Mouse (Mus musculus): ENCODE data around the gene Efhc1. TPM values are rescaled to one million over a fixed set of nuclear protein-coding genes. Genes with fewer than 3 reads are reported as not detected.

Gene Efhc1
- total RNA-seq, 2 experiments from 2014 or later = 0.61 to 0.93 TPM

- no peak for DNase-seq (ENCODE audit: low spot score in 2 of 2)
These were observed 8.4 kb upstream of the Efhc1 start for GRCm38 (mm10) chr1:20943016-20943415.

- DNase-seq (ENCODE audit: low spot score in 2 of 2) = no peak
These were observed 373 bp downstream of the Efhc1 start for GRCm38 (mm10) chr1:20951799-20952198.

DNA sequence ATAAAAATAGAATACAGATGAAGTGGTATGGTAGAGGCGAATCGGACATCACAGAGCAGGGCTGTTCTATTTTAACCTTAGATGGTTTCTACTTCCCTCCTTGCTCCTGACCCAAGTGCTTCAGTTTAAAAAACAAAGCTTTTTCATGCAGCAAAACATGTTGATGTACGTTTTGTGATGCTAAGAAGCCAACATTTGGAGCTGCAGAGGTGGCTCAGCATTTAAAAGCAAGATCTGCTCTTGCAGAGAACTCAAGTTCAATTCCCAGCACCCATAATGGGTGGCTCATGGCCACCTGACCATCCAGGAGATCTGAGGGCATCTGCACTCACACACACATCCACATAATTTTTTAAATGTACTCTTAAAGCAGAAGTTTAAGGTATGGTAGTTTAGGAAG lies 3.5 kb downstream of the Efhc1 start:
- no peak for DNase-seq (ENCODE audit: low spot score in 2 of 2)

DNA sequence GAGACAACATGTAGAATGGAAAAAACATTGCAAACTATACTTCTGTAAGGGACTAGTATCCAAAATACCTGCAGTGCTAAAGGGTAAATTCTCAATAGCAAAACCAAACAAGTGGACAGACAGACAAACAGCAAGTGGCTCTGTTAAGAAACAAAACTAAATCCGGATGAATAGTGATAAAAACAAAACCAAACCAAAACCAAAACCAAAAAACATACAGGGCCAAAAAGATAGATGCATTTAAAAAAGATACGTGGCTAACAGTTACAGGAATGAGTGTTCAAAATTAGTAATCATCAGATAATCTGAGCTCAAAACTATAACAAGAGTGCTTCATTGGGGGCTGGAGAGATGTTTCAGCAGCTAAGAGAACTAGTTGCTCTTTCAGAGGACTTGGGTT lies 18.2 kb downstream of the Efhc1 start:
- no peak for DNase-seq (ENCODE audit: low spot score in 2 of 2)

DNA sequence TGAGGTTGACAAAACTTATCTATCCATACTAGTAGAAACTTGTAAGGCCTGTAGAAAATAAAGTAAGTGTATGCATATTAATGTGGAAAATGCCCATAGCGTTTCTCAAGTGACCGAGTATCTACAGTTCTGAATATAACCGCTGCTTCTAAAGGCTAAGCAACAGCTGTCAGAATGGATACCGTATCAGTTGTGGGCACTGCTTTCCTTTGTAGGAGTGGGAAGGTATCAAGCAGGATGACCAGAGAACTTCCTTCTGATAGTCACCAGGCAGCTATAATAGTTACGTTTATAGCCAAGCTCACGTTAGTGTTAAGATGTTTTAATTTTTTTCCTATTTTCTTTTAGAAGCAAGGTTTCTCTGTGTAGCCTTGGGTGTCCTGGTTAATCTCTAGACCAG lies 22.0 kb downstream of the Efhc1 start:
- no peak for DNase-seq (ENCODE audit: low spot score in 2 of 2)

DNA sequence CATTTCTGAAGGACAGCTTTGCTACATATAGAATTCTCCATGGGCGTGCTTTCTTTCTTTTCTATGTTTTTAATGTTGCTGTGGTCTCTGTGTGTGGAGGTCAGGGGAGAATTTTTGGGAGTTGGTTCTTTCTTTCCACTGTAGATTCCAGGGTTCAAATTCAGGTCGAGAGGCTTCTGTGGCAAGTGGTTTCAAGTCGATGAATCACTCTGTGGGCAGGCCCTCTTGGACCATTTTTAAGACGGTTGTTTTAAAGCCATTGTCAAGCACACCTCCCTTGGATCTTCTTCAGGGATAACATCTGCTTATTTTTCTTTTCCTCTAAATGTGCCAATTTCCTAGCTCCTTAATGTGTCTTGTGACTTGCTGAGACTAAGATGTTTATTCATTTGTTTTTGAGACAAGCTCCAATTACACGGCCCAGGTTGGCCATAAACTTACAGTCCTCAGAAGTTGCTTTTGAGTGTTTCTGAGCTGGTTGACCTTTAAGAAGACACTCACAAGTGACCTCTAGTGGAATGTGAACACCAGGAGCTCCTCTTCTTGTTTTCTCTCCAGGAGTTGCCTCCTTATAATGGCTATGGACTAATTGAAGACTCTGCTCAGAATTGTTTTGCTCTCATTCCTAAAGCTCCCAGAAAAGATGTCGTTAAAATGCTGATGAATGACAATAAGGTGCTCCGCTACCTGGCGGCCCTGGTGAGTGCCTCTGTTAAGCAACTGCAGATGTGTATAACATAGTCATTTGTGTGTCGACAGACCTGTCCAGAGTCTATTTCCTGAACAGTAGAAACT lies 23.1 kb downstream of the Efhc1 start:
- no peak for DNase-seq (ENCODE audit: low spot score in 2 of 2)

GRCm38 (mm10) chr1:20980553-20980952 lies 29.1 kb downstream of the Efhc1 start:
- no peak for DNase-seq (ENCODE audit: low spot score in 2 of 2)

- no peak for DNase-seq (ENCODE audit: low spot score in 2 of 2)
These were observed 30.3 kb downstream of the Efhc1 start for GRCm38 (mm10) chr1:20981764-20982163.

GRCm38 (mm10) chr1:20984103-20984502 lies 32.7 kb downstream of the Efhc1 start:
- no peak for DNase-seq (ENCODE audit: low spot score in 2 of 2)

- no peak for DNase-seq (ENCODE audit: low spot score in 2 of 2)
These were observed 33.2 kb downstream of the Efhc1 start for GRCm38 (mm10) chr1:20984582-20984981.

DNA sequence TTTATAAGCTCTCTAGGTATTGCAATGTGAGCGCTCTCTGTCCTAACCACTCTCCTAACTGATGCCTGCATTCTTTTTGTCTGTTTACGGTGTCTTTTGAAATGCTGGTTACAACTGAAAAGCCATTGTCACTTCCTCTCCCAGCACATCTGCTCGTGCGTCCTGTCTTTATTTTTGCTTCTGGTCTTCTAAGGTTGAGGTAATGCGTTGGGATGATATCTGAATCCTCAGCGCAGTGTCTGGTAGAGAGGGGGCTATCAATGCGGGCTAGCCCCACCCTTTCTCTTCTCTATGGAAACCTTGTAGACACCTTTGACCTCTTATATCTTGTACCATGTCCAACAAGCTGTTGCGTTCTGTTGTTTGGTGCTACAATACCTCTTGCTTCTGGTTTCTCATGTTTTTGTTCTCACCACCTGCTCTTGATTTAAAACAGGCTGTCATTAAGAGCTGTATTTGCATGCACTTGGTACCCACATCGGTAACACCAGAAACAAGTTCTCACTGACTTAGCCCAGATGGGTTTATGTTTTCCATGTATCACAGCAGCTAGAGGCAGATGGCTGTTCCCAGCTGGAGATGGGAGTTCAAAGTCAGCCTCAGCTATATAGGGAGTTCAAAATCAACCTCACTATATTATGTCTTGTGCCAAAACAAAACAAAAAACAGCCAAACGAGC lies 35.1 kb downstream of the Efhc1 start:
- DNase-seq (ENCODE audit: low spot score in 2 of 2) = no peak

DNA sequence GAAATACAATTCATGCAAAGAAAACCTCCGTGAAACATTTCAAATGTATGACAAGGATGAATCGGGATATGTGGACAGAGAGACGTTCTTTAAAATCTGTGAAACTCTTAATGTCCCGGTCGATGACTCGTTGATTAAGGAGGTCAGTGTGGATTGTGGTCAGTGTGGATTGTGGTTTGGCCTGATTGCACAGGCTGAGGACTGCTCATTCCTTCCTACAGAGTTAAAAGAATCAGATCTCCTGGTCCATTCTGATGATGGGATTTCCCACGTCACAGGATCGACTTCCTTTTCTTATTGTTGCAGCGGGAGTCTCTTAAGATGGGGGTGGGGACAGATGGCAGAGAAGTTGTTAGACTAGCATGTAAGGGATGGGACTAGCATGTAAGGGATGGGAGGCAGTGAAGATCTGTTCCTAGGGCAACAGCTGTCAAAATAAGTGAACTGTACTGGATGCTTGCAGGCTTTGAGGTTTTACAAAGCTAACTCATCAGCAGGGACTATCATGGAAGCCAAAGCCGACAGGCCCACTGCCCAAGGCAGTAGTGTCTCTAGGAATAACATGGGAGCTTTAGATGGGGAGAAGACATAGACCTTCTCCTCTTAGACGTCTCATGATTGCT lies 38.1 kb downstream of the Efhc1 start:
- no peak for DNase-seq (ENCODE audit: low spot score in 2 of 2)

- no peak for DNase-seq (ENCODE audit: low spot score in 2 of 2)
These were observed 42.3 kb downstream of the Efhc1 start for GRCm38 (mm10) chr1:20993690-20994089.

- no peak for DNase-seq (ENCODE audit: low spot score in 2 of 2)
These were observed 42.9 kb downstream of the Efhc1 start for GRCm38 (mm10) chr1:20994338-20994737.

GRCm38 (mm10) chr1:20995331-20995986 lies 44.0 kb downstream of the Efhc1 start:
- no peak for DNase-seq (ENCODE audit: low spot score in 2 of 2)

DNA sequence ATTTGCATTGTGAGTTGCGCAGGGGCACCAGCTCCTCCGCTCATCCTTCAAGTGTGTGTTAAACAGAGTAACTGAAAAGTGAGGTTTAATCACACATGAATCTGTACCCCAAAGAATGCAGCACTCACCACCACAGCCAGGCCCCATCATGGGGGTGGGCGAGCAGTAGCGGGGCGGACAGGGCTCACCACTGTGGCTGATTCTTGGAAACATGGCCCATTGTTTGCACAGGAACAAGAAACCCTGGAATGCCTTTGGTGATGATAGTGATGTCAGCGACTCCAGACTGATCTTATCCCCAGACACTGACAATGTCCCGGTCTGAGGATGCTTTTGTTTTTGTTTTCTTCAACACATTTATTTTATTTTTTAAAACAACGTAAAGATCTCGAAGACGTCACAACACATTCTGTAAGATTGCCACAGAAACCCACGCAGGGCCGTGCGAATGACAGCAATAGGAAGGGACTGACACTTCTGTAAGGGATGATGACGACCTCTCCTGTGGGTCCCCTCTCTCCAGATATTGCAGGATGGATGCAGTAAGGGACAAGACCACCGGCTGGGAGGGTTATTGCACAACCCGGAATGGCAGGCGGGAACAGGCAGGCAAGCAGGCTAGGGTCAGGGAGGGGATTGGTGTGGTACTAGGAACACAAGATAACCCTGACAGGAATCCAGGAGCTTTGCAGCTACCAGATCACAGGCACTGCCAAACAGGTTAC lies 45.3 kb downstream of the Efhc1 start:
- DNase-seq (ENCODE audit: low spot score in 2 of 2) = no peak

- no peak for DNase-seq (ENCODE audit: low spot score in 2 of 2)
These were observed 45.9 kb downstream of the Efhc1 start for GRCm38 (mm10) chr1:20997328-20997689.

- no peak for DNase-seq (ENCODE audit: low spot score in 2 of 2)
These were observed 46.5 kb downstream of the Efhc1 start for GRCm38 (mm10) chr1:20997881-20998389.

DNA sequence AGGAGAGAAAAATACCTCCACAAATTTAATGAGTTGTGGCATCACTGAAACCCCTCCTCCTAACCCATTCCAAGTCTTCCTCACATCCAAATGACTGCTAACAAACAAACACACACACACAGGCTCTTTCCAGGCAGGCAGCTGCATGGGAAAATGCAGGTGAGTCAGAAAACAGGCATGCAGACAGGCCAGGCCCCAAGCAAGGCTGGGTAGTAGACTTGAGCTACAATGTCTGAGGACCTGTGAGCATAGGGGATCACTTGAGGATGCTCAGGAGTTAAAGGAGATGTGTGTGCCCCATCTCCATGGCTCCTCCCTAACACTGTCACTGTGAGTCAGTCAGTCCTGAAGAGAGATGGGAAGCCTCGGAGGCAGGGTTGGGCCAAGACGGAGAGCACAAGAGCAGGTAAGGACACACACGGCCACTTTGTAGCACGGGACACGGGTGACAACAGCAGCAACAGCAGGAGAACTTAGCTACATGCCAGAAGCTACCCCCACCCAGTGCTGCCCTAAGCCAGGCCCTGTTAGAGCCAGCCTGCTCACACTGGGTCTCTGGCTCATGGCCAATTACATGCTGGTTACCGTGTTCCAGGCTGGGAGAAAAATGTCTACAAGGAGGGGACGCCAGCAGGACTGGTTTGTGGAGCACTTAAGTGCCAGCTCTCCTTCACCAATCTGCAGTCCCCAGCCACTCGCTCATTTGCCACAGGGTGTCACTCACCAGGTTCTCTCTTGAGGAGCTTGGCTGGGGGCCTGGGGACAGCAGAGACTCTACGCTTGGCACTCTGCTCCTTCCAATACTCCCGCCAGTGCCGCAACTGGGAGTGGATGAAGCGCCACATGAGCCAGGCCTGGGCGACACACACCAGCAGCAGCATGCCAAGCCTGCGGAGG lies 51.1 kb downstream of the Efhc1 start:
- no peak for DNase-seq (ENCODE audit: low spot score in 2 of 2)

GRCm38 (mm10) chr1:21004596-21004995 lies 53.2 kb downstream of the Efhc1 start:
- DNase-seq (ENCODE audit: low spot score in 2 of 2) = no peak
